Mouse (Mus musculus): ENCODE data around the gene Nxpe3. TPM values are rescaled to one million over a fixed set of nuclear protein-coding genes. Genes with fewer than 3 reads are reported as not detected.

Gene Nxpe3
- total and polyA plus RNA-seq, 2 experiments = 0.12 to 0.37 TPM

GRCm38 (mm10) chr16:55894536-55894892, 571 bp downstream of the Nxpe3 start:
- H3K9ac ChIP-seq (ENCODE audit: low read depth, low read length) = no peak overlapping the region
- DNase-seq (ENCODE audit: extremely low read depth, low read depth, low spot score) = no peak
- WGBS = 15% methylated on average over 4 of the region's 4 CpGs

GRCm38 (mm10) chr16:55893410-55894107, 1.5 kb downstream of the Nxpe3 start:
- no peak for DNase-seq (ENCODE audit: extremely low read depth, low read depth, low spot score)
- no peak overlapping the region for H3K4me3 ChIP-seq (ENCODE audit: insufficient read depth, low read depth, low read length)
- no peaks in the 10 kb centered on the region for H3K36me3 ChIP-seq (ENCODE audit: control insufficient read depth, insufficient read depth, low read length)
- no peak overlapping the region for H3K9ac ChIP-seq (ENCODE audit: low read depth, low read length)
- no peaks in the 10 kb centered on the region for H3K27me3 ChIP-seq (ENCODE audit: control insufficient read depth, insufficient read depth, low read length)
- 78% methylated on average over 8 of the region's 8 CpGs for WGBS
- no peaks in the 10 kb centered on the region for H3K79me2 ChIP-seq (ENCODE audit: control insufficient read depth, insufficient read depth, low read length)
- TF ChIP-seq POLR2A (IDR thresholded peaks at IDR 0.05; ENCODE audit: extremely low read depth, insufficient read depth, low read length) (no peak), CTCF (IDR thresholded peaks at IDR 0.05; ENCODE audit: low read depth, low read length) (no peak)
- no peak overlapping the region for H3K27ac ChIP-seq (replicated peaks; ENCODE audit: insufficient read depth, low read depth, low read length)
- 0 out of 2 replicates have a peak, but pooled peaks cover 2% of the 10 kb centered on the region for H3K4me1 ChIP-seq (ENCODE audit: control insufficient read depth, insufficient read depth, low read length)

More at GRCm38 (mm10) chr16:55894536-55894892, 571 bp downstream of the Nxpe3 start:
- no peaks in the 10 kb centered on the region for H3K36me3 ChIP-seq (ENCODE audit: control insufficient read depth, insufficient read depth, low read length)
- H3K4me1 ChIP-seq (ENCODE audit: control insufficient read depth, insufficient read depth, low read length) = 0 out of 2 replicates have a peak, but pooled peaks cover 2% of the 10 kb centered on the region
- peak overlapping the region; percentile 71; the same call in 1 of the 2 replicates for H3K4me3 ChIP-seq (ENCODE audit: insufficient read depth, low read depth, low read length)
- H3K27ac ChIP-seq (replicated peaks; ENCODE audit: insufficient read depth, low read depth, low read length) = no peak overlapping the region
- TF ChIP-seq CTCF (IDR thresholded peaks at IDR 0.05; ENCODE audit: low read depth, low read length) = no peak
- TF ChIP-seq POLR2A (IDR thresholded peaks at IDR 0.05; ENCODE audit: extremely low read depth, insufficient read depth, low read length) = no peak
- H3K27me3 ChIP-seq (ENCODE audit: control insufficient read depth, insufficient read depth, low read length) = no peaks in the 10 kb centered on the region
- no peaks in the 10 kb centered on the region for H3K79me2 ChIP-seq (ENCODE audit: control insufficient read depth, insufficient read depth, low read length)

- H3K4me1 ChIP-seq (ENCODE audit: control insufficient read depth, insufficient read depth, low read length) = 0 out of 2 replicates have a peak, but pooled peaks cover 2% of the 10 kb centered on the region
- no peaks in the 10 kb centered on the region for H3K79me2 ChIP-seq (ENCODE audit: control insufficient read depth, insufficient read depth, low read length)
- no peaks in the 10 kb centered on the region for H3K27me3 ChIP-seq (ENCODE audit: control insufficient read depth, insufficient read depth, low read length)
- 34% methylated on average over 7 of the region's 7 CpGs for WGBS
- no peak overlapping the region for H3K27ac ChIP-seq (replicated peaks; ENCODE audit: insufficient read depth, low read depth, low read length)
- DNase-seq (ENCODE audit: extremely low read depth, low read depth, low spot score) = no peak
- no peak overlapping the region for H3K4me3 ChIP-seq (ENCODE audit: insufficient read depth, low read depth, low read length)
- no peaks in the 10 kb centered on the region for H3K36me3 ChIP-seq (ENCODE audit: control insufficient read depth, insufficient read depth, low read length)
- no peak overlapping the region for H3K9ac ChIP-seq (ENCODE audit: low read depth, low read length)
- TF ChIP-seq CTCF (IDR thresholded peaks at IDR 0.05; ENCODE audit: low read depth, low read length) = no peak
- TF ChIP-seq POLR2A (IDR thresholded peaks at IDR 0.05; ENCODE audit: extremely low read depth, insufficient read depth, low read length) = no peak
Measured at GRCm38 (mm10) chr16:55892484-55892883, 2.6 kb downstream of the Nxpe3 start.

DNA sequence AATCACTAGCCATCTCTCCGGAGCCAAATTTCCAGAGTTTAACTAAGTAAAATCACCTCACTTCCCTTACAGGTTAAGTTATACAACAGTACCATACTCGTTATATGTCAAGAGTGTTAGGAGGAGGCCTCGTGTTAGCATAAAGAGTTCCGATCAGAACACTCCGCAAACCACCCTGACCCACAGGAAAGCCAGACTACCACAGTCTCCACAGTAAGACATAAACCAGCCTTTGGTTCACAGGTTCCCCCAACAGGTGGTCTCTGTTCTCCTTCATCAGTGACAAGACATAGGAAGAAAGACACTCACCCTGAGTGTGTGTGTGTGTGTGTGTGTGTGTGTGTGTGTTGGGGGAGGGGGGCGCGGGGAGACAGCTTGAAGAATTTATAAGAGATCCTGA, 3.7 kb downstream of the Nxpe3 start:
- Histone ChIP-seq H3K79me2 (ENCODE audit: control insufficient read depth, insufficient read depth, low read length) (no peaks in the 10 kb centered on the region), H3K27me3 (ENCODE audit: control insufficient read depth, insufficient read depth, low read length) (no peaks in the 10 kb centered on the region), H3K4me3 (ENCODE audit: insufficient read depth, low read depth, low read length) (no peak overlapping the region), H3K9ac (ENCODE audit: low read depth, low read length) (no peak overlapping the region), H3K36me3 (ENCODE audit: control insufficient read depth, insufficient read depth, low read length) (no peaks in the 10 kb centered on the region), H3K27ac (replicated peaks; ENCODE audit: insufficient read depth, low read depth, low read length) (no peak overlapping the region), H3K4me1 (ENCODE audit: control insufficient read depth, insufficient read depth, low read length) (0 out of 2 replicates have a peak, but pooled peaks cover 2% of the 10 kb centered on the region)
- WGBS = 93% methylated on average over 7 of the region's 7 CpGs
- TF ChIP-seq POLR2A (IDR thresholded peaks at IDR 0.05; ENCODE audit: extremely low read depth, insufficient read depth, low read length) (no peak), CTCF (IDR thresholded peaks at IDR 0.05; ENCODE audit: low read depth, low read length) (no peak)
- no peak for DNase-seq (ENCODE audit: extremely low read depth, low read depth, low spot score)

DNA sequence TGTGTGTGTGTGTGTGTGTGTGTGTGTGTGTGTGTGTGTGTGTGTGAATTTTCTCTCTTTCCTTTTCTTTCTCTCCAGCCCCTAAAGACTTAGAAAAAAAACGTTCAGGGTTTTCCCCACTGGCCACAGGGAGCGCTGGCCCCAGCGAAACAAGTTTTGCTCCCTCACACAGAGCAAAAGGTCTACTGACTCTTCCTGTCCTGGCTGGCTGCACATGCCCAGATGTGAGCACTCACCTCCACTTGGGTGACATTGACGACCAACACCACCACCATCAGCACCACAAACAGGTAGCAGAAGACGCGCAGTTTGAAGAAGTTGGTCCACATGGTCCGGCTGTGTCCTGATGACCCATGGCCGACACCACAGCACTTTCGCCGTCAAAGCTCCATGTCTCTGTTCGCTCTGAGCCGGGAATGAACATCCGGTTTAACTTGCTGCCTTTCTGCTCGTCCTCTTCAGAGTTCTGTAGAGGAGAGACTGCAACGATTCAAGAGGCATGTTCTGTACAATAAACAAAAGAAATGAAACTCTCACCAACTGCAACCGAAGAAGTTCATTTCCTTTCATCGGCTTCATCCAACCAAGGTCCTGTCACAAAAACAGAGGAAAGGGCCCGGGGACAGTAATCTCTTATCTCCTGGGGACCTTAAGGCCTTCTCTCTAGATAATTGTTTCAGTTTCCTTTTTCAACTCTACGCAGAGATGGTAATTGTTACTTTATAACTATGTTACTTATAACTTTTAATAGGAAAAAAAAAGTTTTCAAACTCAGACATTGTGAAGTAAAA, 4.5 kb downstream of the Nxpe3 start:
- H3K36me3 ChIP-seq (ENCODE audit: control insufficient read depth, insufficient read depth, low read length) = no peaks in the 10 kb centered on the region
- H3K79me2 ChIP-seq (ENCODE audit: control insufficient read depth, insufficient read depth, low read length) = no peaks in the 10 kb centered on the region
- H3K9ac ChIP-seq (ENCODE audit: low read depth, low read length) = no peak overlapping the region
- no peak overlapping the region; the same call in 1 of the 2 replicates for H3K4me3 ChIP-seq (ENCODE audit: insufficient read depth, low read depth, low read length)
- DNase-seq (ENCODE audit: extremely low read depth, low read depth, low spot score) = no peak
- H3K4me1 ChIP-seq (ENCODE audit: control insufficient read depth, insufficient read depth, low read length) = 0 out of 2 replicates have a peak, but pooled peaks cover 2% of the 10 kb centered on the region
- TF ChIP-seq POLR2A (IDR thresholded peaks at IDR 0.05; ENCODE audit: extremely low read depth, insufficient read depth, low read length) = no peak
- TF ChIP-seq CTCF (IDR thresholded peaks at IDR 0.05; ENCODE audit: low read depth, low read length) = no peak
- 80% methylated on average over 19 of the region's 19 CpGs for WGBS
- H3K27me3 ChIP-seq (ENCODE audit: control insufficient read depth, insufficient read depth, low read length) = no peaks in the 10 kb centered on the region
- peak overlapping the region; percentile 14; the same call in 1 of the 2 replicates for H3K27ac ChIP-seq (replicated peaks; ENCODE audit: insufficient read depth, low read depth, low read length)

Data from liver, adult 2 months (tissue).